Mouse (Mus musculus) heart, embryonic 10.5 days (tissue): Measurements from ENCODE around the gene D630045J12Rik. TPM values are rescaled to one million over a fixed set of nuclear protein-coding genes. Genes with fewer than 3 reads are reported as not detected.
A peak's percentile ranks its signal among the peaks of the same experiment; 100 is the strongest.

ENCODE experiments used
- DNase-seq: peaks from one replicate; pipeline ENCODE4 v3.0.0-alpha.2; 2017; ENCODE audit warnings: low spot score
- H3K27ac ChIP-seq: fragments of 300-500 bp; sonication (generic); 2 replicates; pipeline ENCODE4 v1.5.1; 2016; ENCODE audit warnings: mild to moderate bottlenecking
- H3K27me3 ChIP-seq: fragments of 300-500 bp; sonication (generic); 2 replicates; pipeline ENCODE4 v1.6.1; 2016; ENCODE audit warnings: mild to moderate bottlenecking; ENCODE audit not compliant: poor library complexity, insufficient read depth, severe bottlenecking
- H3K36me3 ChIP-seq: fragments of 300-500 bp; sonication (generic); 2 replicates; pipeline ENCODE4 v1.6.1; 2016; ENCODE audit warnings: mild to moderate bottlenecking, moderate library complexity
- H3K4me1 ChIP-seq: fragments of 300-500 bp; sonication (generic); 2 replicates; pipeline ENCODE4 v1.6.1; 2016; ENCODE audit warnings: mild to moderate bottlenecking
- H3K4me3 ChIP-seq: fragments of 300-500 bp; sonication (generic); 2 replicates; pipeline ENCODE4 v1.5.1; 2016; ENCODE audit warnings: mild to moderate bottlenecking, moderate library complexity
- H3K9me3 ChIP-seq: fragments of 300-500 bp; sonication (generic); 2 replicates; pipeline ENCODE4 v1.6.1; 2016; ENCODE audit warnings: mild to moderate bottlenecking, moderate library complexity
- WGBS: fragments of 180-500 bp; shearing (Covaris S2); methylation state at CpG from one replicate; pipeline ENCODE4 v1.1.7; 2016; 5-methylcytosine and 5-hydroxymethylcytosine counted together
- polyA plus RNA-seq: library from polyadenylated mRNA; unstranded; fragments of >200 nt; fragmentation: Nextera tagmentation; extraction: Ambion mirVana; gene quantifications from 2 replicates; pipeline ENCODE4 v1.2.1, GENCODE M21; 2016

D630045J12Rik gene
- 2.2 and 5.0 TPM in 2 replicates for polyA plus RNA-seq

DNA sequence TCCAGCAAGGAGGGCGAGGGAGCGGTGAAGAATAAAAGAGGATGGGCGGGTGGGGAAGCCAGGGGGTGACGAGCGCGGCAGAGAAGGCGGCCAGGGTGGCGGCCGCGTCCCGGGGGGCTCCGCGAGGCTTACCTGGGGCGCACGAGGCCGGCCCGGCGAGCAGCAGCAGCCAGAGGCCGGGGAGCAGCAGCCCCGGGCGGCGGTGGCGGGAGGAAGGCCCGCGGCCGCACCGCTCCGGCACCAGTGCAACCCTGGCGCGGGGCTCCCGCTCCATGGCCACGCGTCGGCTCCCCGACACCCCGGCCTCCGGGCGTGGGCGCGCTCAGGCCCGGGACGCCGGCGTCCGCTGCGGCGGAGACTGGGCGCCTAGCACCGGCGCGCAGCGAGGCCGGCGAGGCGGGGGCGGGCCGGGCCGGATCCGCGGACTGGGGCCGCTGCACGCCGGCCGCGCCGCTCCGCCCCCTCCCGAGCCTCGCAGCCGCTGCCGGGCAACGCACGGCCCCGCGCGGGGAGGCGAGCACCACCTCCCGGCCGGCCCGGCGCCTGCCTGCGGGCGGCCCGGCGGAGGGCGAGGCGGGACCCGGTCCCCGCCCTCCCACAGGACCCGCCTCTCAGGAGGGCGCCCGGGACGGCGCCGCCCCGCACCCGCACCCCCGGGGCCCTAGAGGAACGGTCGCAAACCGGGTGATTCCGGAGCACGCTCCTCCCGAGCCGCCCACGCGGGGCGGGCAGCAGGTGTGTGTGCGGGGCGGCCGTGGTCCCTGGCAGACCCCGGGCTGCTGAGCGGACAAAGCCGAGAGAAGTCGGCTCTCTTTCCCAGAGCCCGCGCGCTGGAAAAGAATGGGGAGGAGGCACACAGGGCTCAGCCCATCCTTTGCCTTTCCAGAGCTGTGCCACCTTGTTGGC lies at the start of gene D630045J12Rik:
TSS of gene D630045J12Rik (minus strand) at position 274 of the 906 bp plus-strand sequence.
- WGBS, result 3% methylated on average over 118 of the region's 118 CpGs

DNA sequence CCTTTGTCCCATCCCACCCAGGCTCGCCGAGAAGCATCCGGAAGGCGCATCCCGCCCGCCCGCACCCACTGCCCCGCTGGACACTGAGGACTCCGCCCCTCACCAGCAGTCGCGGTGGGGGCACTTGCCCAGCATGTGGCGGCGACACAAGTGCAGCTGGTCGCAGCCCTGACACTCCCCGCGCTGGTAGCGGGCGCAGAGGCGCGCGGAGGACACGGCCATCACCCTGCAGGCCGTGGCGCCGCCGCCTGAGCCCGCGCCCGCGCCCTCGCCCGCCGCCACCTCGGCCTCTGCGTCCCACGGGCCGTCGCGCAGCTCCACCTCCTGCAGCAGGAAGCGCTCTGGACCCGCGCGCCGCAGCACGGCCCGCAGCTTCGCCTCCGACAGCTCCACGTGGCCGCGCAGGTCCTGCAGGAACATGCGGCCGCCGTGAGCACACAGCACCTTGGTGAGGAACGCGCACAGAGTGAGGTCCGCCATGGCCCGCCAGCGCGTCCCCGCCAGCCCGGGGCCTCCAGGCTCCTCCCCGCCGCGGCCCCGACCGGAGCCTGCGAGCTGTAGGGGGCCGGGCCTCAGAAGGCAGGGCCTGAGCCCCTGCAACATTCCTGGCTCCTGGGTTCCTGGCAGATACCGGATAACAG lies 45.1 kb upstream of the D630045J12Rik start, which contains the start of gene Zc3hav1l:
TSS of gene Zc3hav1l (minus strand) at position 499 of the 641 bp plus-strand sequence.
- Histone ChIP-seq H3K27me3 (no peaks in the 10 kb centered on the region), H3K4me1 (peaks cover 16% of the 10 kb centered on the region), H3K9me3 (no peaks in the 10 kb centered on the region), H3K4me3 (peak within 1 kb of the TSS; percentile 94), H3K36me3 (peaks cover 40% of the 10 kb centered on the region), H3K27ac (peak within 1 kb of the TSS; percentile 100)
- DNase-seq, result peak; percentile 93
- under 1% methylated on average over 67 of the region's 70 CpGs for WGBS

More for the DNA sequence above, at the start of gene D630045J12Rik:
- DNase-seq, result peak; percentile 77
- Histone ChIP-seq H3K9me3 (no peaks in the 10 kb centered on the region), H3K4me1 (peaks cover 22% of the 10 kb centered on the region), H3K36me3 (no peaks in the 10 kb centered on the region), H3K27ac (peak within 1 kb of the TSS; percentile 92), H3K4me3 (peak within 1 kb of the TSS; percentile 87), H3K27me3 (0 out of 2 replicates have a peak, but pooled peaks cover 7% of the 10 kb centered on the region)

DNA sequence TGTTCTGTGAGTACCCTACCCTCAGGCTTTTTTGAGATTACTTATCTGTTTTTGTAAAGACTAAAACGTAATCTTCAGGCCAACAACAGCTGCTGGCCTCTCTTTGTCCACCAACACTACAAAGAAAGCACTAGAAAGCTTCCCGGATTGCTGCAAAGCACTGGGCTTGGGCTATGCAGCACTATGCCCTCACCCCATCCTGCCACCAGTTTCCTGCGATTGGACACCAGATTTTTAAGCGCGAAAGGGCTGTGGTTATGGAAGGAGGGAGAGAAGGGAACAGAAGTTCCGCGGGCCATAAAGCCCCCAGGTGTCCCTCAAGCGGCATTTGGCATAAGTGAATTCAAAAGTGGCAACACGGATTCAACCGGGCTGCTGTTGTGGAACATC lies 44.4 kb upstream of the D630045J12Rik start:
- H3K4me3 ChIP-seq, result peak overlapping the region; percentile 94
- peak overlapping the region; percentile 100 for H3K27ac ChIP-seq
- DNase-seq, result no peak
- 1% methylated on average over 10 of the region's 10 CpGs for WGBS
- no peaks in the 10 kb centered on the region for H3K9me3 ChIP-seq
- H3K4me1 ChIP-seq, result peaks cover 16% of the 10 kb centered on the region
- no peaks in the 10 kb centered on the region for H3K27me3 ChIP-seq
- H3K36me3 ChIP-seq, result peaks cover 42% of the 10 kb centered on the region

DNA sequence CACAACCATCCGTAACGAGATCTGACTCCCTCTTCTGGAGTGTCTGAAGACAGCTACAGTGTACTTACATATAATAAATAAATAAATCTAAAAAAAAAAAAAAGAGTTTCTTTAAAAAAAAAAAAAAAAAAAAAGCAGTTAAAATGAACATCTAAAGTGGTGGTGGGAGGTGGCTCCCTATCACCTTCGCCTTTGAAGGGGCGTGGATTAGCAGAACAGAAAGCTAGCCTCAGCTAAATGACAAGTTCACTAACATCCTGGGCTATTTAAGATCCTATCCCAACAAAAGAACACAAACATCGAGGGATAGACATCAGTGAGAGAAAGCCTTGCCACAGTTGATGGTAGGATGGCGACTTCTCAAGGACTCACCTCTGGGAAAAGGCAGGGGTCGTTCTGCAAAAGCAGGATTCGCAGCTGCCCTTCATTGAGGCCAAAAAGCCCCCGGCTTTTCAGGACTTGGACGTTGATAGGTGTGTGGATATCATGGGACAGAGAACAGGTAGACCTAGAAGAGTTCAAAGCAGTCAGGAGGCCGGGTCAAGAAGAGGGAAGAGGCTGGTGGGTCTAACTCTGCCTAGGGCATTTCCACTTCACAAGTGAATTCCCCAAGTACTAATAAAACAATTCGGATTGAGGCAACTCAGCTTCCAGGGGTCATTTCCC lies 43.9 kb upstream of the D630045J12Rik start:
- H3K27ac ChIP-seq, result peak overlapping the region; percentile 100
- DNase-seq, result no peak
- H3K9me3 ChIP-seq, result no peaks in the 10 kb centered on the region
- no peaks in the 10 kb centered on the region for H3K27me3 ChIP-seq
- peak overlapping the region; percentile 94 for H3K4me3 ChIP-seq
- WGBS, result 45% methylated on average over 12 of the region's 12 CpGs
- peaks cover 16% of the 10 kb centered on the region for H3K4me1 ChIP-seq
- peaks cover 43% of the 10 kb centered on the region for H3K36me3 ChIP-seq

DNA sequence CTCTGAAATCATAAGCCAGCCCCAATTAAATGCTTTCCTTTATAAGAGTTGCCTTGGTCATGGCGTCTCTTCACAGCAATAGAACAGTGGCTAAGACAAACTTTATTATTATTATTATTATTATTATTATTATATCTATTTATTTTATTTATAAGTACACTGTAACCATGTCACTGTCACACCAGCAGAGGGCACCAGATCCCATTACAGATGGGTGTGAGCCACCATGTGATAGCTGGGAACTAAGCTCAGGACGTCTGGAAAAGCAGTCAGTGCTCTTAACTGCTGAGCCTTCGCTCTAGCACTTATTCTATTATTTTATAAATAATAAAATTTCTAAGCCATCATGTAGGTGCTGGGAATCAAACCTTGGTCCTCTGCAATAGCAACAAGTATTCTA lies 39.9 kb upstream of the D630045J12Rik start:
- Histone ChIP-seq H3K36me3 (peaks cover 79% of the 10 kb centered on the region), H3K4me1 (peaks cover 7% of the 10 kb centered on the region; the same call in 1 of the 2 replicates), H3K27ac (no peak overlapping the region), H3K27me3 (no peaks in the 10 kb centered on the region), H3K9me3 (no peaks in the 10 kb centered on the region), H3K4me3 (no peak overlapping the region)
- WGBS, result 67% methylated on average over 3 of the region's 3 CpGs
- DNase-seq, result no peak

DNA sequence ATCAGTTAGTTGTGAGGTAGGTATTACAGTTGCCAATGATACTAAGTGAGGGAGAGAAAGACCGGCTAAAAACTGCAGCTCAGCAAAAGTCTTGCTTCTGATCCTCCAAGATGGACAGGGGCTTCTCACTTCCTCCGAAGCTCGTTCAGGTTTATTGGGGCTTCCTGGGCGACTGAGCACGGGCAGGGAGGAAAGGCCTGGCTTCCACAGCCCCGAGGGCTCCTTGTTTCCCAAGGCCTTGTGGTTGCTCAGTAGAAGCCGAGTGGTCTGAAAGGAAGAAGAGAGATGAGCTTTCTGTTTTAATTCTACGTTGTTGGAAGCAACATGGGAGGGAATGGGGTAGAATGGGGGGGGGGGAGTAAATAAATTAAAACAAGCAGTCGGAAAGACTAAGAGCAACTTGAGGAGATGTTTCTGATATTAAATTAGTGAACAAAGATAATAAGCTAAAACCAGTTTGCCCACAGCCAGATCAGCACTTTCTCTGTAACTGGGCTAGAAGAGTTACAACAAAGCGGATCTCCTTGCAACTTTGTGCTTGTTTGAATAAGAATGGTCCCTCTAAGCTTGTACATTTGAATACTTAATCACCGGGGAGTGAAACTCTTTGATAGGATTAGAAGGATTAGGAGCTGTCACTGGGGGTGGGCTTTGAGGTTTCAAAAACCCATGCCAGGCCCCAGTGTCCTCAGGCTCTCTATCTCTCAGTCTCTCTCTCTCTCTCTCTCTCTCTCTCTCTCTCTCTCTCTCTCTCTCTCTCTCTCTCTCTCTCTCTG lies 39.2 kb upstream of the D630045J12Rik start:
- Histone ChIP-seq H3K4me1 (peaks cover 5% of the 10 kb centered on the region; the same call in 1 of the 2 replicates), H3K27me3 (no peaks in the 10 kb centered on the region), H3K9me3 (no peaks in the 10 kb centered on the region), H3K27ac (no peak overlapping the region), H3K36me3 (peaks cover 85% of the 10 kb centered on the region), H3K4me3 (no peak overlapping the region)
- no peak for DNase-seq
- 60% methylated on average over 11 of the region's 11 CpGs for WGBS

DNA sequence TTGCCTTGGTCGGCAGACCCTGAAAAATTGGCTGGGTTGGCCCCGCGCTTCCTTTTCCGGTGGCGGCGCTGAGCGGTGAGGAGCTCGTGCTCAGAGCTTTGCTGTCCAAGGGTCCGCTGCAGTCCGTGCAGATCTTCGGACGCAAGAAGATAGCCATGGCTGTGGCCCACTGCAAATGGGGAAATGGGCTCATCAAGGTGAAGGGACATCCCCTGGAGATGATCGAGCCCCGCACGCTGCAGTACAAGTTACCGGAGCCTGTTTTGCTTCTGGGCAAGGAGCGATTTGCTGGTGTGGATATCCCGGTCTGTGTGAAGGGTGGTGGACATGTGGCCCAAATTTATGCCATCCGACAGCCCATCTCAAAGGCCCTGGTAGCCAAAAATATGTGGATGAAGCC lies 30.6 kb upstream of the D630045J12Rik start:
- Histone ChIP-seq H3K36me3 (peaks cover 57% of the 10 kb centered on the region), H3K9me3 (peaks cover 7% of the 10 kb centered on the region), H3K4me1 (no peaks in the 10 kb centered on the region), H3K27ac (no peak overlapping the region), H3K4me3 (no peak overlapping the region), H3K27me3 (no peaks in the 10 kb centered on the region)
- 96% methylated on average over 19 of the region's 19 CpGs for WGBS
- DNase-seq, result no peak

DNA sequence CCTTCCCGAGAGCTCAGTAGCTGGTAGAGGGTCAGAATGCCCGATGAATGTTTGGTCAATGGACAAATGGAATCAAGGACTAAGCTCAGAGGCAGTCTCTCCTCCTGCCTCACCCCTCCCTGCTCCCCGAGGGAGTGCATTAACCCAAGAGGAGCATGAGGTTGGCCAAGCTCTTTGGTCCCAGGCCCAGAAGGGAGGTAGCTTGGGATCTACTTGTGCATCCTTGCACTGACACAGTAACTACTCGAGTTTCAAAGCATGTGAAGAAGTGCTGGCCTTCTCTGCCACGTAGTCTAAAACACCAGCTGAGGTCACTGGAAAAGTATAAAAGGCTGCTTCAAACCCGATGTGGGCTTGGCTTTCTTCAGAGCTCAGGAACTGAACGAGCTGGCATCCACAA lies 10.7 kb upstream of the D630045J12Rik start:
- WGBS, result 72% methylated on average over 7 of the region's 7 CpGs
- no peak for DNase-seq
- Histone ChIP-seq H3K27ac (no peak overlapping the region), H3K4me1 (no peaks in the 10 kb centered on the region), H3K27me3 (no peaks in the 10 kb centered on the region), H3K9me3 (no peaks in the 10 kb centered on the region), H3K36me3 (no peaks in the 10 kb centered on the region), H3K4me3 (no peak overlapping the region)

DNA sequence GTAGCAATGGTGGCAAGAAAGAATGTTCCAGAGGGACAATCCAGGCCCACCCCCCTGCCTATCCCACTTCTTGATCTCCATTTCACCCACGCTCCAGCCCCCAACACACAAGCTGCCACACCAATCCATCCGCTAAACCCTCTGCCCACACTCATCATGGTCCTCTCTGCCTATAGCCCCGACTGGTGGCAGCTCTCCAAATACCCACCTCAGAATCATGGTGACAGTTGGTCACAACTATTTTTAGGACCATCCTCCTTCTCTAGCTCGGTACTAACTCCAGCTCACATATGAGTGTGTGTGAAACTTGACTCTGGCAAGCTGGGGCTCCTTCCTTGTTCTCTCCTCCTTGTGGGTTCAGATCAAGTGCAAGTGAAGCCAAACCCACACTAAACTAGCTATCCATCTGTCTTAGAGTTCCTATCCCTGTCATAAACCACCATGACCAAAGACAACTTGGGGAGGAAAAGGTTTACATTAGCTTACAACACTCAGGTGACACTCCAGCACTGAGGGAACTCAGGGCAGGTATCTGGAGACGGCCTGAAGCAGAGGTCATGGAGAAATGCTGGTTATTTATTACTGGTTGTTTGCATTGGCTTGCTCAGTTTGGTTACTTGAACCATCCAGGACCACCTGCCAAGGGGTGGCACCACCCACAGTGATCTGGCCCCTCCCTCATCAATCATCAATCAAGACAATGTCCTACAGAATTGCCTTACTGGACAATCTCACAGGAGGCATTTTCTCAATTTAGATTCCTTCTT lies 9.8 kb upstream of the D630045J12Rik start:
- H3K4me1 ChIP-seq, result no peaks in the 10 kb centered on the region
- WGBS, result 66% methylated on average over 5 of the region's 5 CpGs
- no peak overlapping the region for H3K4me3 ChIP-seq
- H3K36me3 ChIP-seq, result no peaks in the 10 kb centered on the region
- no peak overlapping the region for H3K27ac ChIP-seq
- DNase-seq, result no peak
- H3K27me3 ChIP-seq, result no peaks in the 10 kb centered on the region
- no peaks in the 10 kb centered on the region for H3K9me3 ChIP-seq

DNA sequence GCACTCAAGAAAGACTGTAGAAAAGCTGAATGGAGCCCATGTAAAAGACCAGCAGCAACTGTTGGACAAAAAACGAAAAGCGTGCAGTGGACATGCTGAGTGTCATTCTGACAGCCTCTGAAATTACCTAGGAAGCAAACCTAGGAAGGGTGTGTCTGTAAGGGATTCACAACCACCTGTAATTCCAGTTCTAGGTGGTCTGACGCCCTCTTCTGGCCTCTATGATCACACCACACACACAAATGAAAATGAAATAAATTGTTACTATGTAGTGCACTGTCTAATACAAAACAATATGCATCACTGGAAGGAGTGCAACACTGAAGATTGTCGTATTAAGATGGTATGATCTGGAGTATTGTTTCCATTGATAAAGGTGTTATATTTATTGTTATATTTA lies 8.1 kb upstream of the D630045J12Rik start:
- WGBS, result 65% methylated on average over 4 of the region's 4 CpGs
- no peak overlapping the region for H3K4me3 ChIP-seq
- H3K27ac ChIP-seq, result no peak overlapping the region
- no peak for DNase-seq
- no peaks in the 10 kb centered on the region for H3K9me3 ChIP-seq
- H3K4me1 ChIP-seq, result no peaks in the 10 kb centered on the region
- no peaks in the 10 kb centered on the region for H3K27me3 ChIP-seq
- no peaks in the 10 kb centered on the region for H3K36me3 ChIP-seq

DNA sequence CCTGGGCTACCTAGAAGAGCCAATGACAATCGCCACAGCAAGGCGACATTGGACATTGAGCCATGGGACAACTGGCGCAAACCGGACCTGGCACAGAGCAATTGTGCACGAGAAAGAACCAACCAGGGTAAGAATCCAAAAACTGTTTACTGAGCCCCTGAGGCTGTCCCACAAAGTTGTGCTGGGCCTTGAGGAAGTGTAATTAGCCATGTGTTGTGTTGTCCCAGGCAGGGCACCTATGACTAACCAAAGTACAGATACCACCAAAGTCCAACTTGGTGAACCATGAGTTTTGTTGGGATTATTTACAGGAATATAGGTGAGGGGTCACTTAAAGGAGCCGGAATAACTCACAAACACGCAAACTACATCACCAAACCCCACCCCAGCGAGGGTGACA lies 3.7 kb upstream of the D630045J12Rik start:
- WGBS, result 93% methylated on average over 8 of the region's 8 CpGs
- no peak for DNase-seq
- Histone ChIP-seq H3K4me3 (no peak overlapping the region), H3K27ac (no peak overlapping the region), H3K9me3 (no peaks in the 10 kb centered on the region), H3K4me1 (peaks cover 9% of the 10 kb centered on the region), H3K27me3 (0 out of 2 replicates have a peak, but pooled peaks cover 2% of the 10 kb centered on the region), H3K36me3 (no peaks in the 10 kb centered on the region)
